Mouse (Mus musculus) v-Abl transformed pro-B cells (cell line): Measurements from ENCODE around the gene Tap1.
"Not testable (repeated sequence)": the region's sequence is repeated elsewhere in the genome, so short reads cannot be mapped to it uniquely, and the experiment has no call there.

Experiments
- in situ Hi-C, 2 experiments: fragments of 400-800 bp; cut with MboI; formaldehyde crosslinking; loops; one replicate each; pipeline ENCODE4 v1.15.1; 2025; ENCODE audit not compliant: unreplicated experiment in 2 of 2

Tap1 gene

DNA sequence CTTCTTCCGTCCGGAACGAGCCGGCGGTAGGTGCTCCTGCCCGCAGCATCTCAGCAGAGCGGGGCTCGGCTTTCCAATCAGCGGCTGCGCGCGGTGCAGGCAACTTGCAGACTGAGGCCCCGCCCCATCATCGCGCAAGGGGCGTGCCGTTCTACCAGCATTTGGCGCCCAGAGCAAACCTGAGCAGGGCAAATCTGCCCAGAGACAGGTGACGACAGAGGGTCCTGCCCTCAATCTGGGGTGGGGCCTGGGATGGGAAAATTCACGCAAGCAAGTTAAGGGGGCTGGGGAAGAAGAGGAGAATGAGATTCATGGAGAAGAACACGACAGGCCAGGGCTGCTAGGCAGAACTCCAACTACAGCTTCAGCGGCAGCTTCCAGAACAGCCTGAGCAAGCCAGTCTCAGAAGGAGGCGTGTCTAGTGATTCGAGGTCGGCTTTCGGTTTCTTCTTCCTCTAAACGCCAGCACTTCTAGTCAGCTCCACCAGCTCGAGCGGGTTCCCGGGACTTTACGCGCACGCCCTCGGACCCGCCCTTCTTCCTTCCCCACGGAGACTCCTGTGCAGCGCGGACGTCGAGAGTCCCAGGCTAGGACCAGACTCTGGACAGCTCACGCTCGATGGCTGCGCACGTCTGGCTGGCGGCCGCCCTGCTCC lies at the start of gene Tap1, which contains the start of gene Psmb9:
TSS of gene Tap1 (plus strand) at position 293 of the 656 bp plus-strand sequence.
TSS of gene Psmb9 (minus strand) at position 504 of the 656 bp plus-strand sequence.
- in situ Hi-C loops: no loop called here

DNA sequence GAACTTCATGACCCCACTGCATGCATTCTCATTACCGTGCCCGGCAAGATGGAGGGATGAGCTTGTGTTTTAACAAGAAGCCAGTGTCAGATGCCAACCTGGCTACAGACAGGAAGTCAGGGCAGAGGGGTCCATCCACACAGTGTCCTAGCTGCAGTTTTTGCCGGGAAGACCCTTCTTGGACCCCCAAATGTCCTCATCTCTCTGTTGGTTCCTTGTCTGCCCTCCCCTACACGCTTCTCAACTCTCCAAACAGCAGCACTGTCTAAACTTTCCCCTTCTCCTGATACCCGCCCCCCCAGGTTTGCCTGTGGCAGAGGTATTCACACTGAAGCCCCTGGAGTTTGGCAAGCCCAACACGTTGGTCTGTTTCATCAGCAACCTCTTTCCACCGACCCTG lies 49.8 kb upstream of the Tap1 start:
- in situ Hi-C loops: loop anchor here in 1 of 2 experiments (5.0 kb wide), 1 partner anchor 45 kb away; the partner anchor contains the start of gene H2-Oa

DNA sequence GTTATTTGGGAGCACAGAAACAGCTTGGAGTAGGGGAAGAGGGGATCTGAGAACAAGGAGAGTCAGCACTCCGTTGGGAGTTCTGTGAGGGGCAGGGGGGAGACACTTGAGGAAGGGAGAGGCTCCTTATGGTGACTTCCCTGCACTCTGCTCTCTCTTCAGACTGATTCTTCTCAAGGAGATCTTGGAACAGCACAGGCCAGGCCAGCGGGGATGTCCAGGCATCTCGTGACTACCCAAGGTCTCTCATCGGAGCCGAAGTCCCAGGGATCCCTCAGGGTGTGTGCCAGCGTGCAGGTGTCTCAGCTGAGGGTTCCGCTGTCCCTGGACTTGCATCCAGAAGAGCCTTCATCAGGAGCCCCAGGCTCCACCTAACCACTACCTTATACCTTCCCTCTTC lies 48.7 kb upstream of the Tap1 start:
- in situ Hi-C loops: loop anchor here in 1 of 2 experiments (5.0 kb wide), 1 partner anchor 46 kb away; the partner anchor contains the start of gene H2-Oa

DNA sequence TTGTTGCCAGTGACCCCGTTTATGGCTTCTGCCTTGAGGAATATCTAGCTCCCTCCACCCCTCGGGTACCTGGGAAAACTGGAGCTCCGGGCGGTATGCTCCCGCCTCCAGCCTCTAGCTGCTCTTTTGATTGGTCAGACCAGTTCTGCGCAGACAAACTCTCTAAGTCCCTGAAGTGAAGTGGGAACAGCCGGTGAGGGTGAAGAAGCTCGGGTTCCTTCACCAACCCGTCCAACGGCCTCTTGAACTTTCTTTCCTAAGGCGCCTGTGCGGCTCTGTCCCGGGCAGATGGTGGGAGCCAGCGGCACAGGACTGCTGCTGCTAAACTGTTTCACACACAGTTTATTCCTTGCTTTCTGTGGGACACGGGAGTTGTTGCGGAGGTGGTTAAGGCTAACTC lies 47.9 kb upstream of the Tap1 start:
- in situ Hi-C loops: loop anchor here in 1 of 2 experiments (5.0 kb wide), 1 partner anchor 47 kb away; the partner anchor contains the start of gene H2-Oa

- in situ Hi-C loops: no loop called here
Measured at GRCm38 (mm10) chr17:34140240-34140639, 47.1 kb upstream of the Tap1 start.

GRCm38 (mm10) chr17:34141448-34141847 lies 45.9 kb upstream of the Tap1 start:
- in situ Hi-C loops: no loop called here

DNA sequence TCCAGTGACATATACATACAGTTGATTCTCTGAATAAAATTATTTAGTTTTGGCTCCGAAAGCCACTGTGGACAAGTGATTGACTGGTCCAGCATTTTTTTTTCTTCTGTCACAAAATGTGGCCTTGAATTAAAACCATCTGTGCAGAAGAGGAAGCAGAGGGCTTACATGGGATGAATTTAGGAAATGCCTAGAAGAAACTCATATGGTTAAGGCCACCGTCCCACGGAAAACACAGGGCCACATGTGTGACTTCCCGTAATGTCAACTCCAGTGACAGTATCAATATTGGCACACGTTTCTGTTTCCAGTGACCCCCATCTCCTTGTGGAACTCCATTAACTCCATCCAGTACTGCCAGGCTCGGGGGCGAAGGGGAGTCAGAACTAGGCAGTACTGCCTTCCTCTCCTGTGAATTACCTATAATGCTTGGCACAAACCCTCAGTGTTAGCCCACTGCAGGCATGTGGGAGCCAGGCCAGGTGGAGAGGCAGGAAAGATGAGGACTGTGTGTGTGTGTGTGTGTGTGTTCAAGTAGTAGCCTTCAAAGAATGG lies 44.8 kb upstream of the Tap1 start:
- in situ Hi-C loops: no loop called here

DNA sequence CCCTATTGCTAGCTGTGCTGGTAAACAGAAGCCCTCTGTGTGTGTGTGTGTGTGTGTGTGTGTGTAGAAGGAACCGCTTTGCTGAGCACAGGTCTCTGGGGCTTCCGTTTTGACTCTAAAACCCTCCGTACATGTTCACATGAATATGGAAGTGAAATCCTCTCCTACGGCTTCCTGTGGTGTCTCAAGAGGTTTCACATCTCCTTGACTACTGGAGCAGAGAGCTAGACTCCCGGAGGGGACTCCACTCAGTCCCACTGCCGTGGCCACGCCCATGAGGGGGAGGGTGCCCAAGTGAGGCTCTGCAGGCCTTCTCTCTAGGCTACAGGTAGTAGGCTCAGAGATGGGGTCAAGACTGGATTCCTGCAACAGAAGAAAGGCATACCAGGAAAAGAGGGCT lies 44.3 kb upstream of the Tap1 start, which contains the start of gene H2-DMb2:
TSS of gene H2-DMb2 (plus strand) at position 275 of the 400 bp plus-strand sequence.
- in situ Hi-C loops: no loop called here

GRCm38 (mm10) chr17:34143461-34143860 lies 43.9 kb upstream of the Tap1 start:
- in situ Hi-C loops: no loop called here

GRCm38 (mm10) chr17:34144221-34144620 lies 43.1 kb upstream of the Tap1 start:
- in situ Hi-C loops: not testable (repeated sequence)

DNA sequence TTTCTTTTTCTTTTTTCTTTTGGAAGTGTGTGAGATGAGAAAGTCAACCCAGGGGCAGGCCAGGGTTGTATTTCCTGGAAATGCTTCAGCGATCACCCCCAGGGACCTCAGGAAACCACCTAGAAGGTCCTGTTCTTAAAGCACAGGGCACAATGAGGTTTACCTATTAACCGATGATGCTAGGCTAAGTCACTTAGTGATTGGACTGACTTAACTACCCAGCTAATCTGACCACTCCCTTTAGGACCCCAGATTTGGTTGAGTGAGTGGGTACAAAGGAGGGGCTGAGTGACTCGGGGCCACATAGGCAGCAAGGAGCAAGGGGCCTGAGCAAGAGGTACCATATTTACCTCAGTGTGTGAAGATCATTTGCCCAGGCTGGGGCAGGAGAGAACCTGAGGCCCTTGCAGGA lies 42.4 kb upstream of the Tap1 start:
- in situ Hi-C loops: no loop called here

GRCm38 (mm10) chr17:34152923-34153322 lies 34.4 kb upstream of the Tap1 start, which contains the start of gene H2-DMb1:
H2-DMb1 (plus strand) TSS chr17:34153072.
- in situ Hi-C loops: loop anchor here in 1 of 2 experiments (25.0 kb wide), 1 partner anchor 409 kb away; the partner anchor contains the start of gene Notch4

DNA sequence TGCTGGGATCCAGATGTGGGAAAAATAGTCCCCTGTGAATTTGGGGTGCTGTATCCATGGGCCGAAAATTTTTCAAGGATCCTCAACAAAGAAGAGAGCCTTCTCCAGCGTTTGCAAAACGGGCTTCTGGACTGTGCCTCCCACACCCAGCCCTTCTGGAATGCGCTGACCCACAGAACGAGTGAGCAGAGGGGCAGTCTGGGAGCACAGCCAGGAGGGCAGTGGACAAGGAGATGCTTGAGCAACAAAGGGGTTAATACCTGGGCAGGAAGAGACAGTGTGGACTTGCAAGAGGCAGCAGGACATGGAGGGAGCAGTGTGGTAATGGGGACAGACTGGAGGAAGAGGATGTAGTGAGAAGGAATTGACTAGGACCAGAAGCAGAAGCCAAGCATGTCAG lies 31.8 kb upstream of the Tap1 start:
- in situ Hi-C loops: loop anchor here in 1 of 2 experiments (25.0 kb wide), 1 partner anchor 407 kb away; the partner anchor contains the start of gene Notch4

- in situ Hi-C loops: loop anchor here in 1 of 2 experiments (5.0 to 25.0 kb wide), 2 partner anchors 72 to 398 kb away; partner anchors contain the start of genes H2-Oa and Notch4
Measured at GRCm38 (mm10) chr17:34164202-34164895, 23.0 kb upstream of the Tap1 start.

DNA sequence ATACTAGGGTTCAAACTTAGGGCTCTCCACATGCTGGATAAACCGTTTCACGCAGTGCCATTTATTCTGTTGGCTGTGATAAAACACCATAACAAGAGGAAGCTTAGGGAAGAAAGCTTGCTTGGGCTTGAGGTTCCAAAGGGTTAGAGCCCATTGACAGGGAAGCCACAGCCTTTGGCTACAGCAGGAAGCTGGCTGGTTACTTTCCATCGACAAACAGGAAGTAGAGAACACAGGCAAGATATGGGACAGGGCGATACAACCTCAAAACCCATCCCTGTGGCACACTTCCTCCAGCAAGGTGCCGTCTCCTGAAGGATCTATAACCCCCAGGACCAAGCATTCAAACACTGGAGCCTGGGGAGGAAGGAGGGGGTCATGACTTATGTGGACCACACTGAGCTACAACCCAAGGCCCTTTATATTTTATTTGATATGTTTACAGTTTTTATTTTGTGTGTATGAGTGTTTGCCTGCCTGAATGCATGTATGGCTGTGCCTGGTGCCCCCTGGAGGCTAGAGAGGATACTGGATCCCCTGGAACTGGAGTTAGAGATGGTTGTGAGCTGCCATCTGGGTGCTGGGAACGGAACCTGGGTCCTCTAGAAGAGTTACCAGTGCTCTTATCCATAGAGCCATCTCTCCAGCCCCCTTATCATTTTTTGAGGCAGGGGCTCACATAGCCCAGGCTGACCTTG lies 22.2 kb upstream of the Tap1 start:
- in situ Hi-C loops: loop anchor here (5.0 to 25.0 kb wide), 5 partner anchors 33 to 397 kb away; partner anchors contain the start of genes H2-Oa (in 1 of the 2) and Notch4 (in 1 of the 2)

DNA sequence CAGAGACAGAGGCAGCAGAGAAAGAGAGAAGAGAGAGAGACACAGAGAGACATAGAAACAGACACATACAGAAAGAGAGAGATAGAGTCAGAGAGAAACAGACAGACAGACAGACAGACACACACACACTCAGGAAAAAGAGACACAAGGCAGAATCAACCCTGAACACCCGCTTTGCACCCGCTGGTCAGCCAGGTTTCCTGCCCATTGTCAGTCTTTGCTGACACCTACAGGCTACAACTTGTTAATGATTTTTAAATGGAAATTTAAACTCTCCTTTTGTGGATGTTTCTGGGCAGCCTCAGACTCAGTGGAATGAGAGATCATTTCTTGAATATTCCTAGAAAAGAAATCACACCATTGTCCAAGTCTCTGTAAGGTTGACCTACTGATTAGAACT lies 18.1 kb upstream of the Tap1 start:
- in situ Hi-C loops: loop anchor here (5.0 to 25.0 kb wide), 5 partner anchors 37 to 393 kb away; partner anchors contain the start of genes H2-Oa (in 1 of the 2) and Notch4 (in 1 of the 2)

GRCm38 (mm10) chr17:34170487-34170876 lies 16.9 kb upstream of the Tap1 start:
- in situ Hi-C loops: loop anchor here (5.0 to 25.0 kb wide), 4 partner anchors 67 to 392 kb away; partner anchors contain the start of genes H2-Ob (in 2 of the 2), Btnl2 (in 1 of the 2) and Notch4 (in 1 of the 2)

- in situ Hi-C loops: loop anchor here (5.0 to 25.0 kb wide), 4 partner anchors 66 to 391 kb away; partner anchors contain the start of genes H2-Ob (in 2 of the 2), Btnl2 (in 1 of the 2) and Notch4 (in 1 of the 2)
Measured at GRCm38 (mm10) chr17:34170877-34171498, 16.4 kb upstream of the Tap1 start.

GRCm38 (mm10) chr17:34172528-34172927 lies 14.8 kb upstream of the Tap1 start:
- in situ Hi-C loops: loop anchor here (5.0 to 25.0 kb wide), 4 partner anchors 65 to 390 kb away; partner anchors contain the start of genes H2-Ob (in 2 of the 2), Btnl2 (in 1 of the 2) and Notch4 (in 1 of the 2)
